Mouse (Mus musculus): ENCODE results near the gene G6pdx.

G6pdx gene

DNA sequence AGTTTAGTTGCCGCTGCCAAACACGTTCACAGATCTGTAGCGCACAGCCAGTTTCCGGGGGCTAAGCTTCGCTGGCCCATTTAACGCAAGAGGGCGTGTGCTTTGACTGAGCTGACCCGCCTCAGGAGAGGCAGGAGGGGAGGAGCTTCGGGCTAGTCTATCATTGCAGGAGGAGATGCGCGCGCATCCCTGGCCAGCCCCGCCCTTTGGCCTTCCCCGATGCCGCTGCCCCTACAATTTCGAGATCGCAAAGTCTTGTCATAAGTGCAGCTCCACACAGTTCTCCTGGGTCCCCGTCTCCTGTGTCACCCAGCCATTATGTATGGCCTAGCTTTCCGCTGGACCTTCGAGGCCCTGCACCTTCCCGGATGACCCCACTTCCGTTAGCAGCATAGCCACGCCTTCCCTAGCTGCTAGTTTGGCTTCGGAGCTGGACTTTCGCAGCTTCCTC is at the start of gene G6pdx:
Gene G6pdx (minus strand): TSS at position 369 of the 451 bp plus-strand sequence.
- DNase-seq = peak; percentile 91 to 93

DNA sequence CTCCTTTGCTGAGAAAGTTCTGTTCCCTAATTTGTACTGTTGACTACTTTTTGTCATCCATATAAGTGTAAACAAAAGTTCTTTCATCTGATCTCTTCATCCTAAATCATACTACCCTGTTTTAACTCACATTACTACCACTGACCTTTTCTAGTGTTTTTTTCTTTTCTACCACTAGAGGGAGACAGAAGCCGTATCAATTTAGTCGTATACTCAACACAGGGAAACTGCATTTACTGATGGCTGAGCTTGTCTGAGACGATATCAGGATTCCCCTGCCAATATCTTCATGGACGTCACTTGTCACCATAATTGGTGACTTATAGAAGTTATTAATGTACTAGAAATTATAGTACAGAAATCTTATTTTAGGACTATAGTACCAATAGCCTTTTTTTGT is 23.8 kb upstream of the G6pdx start:
- DNase-seq = peak; percentile 2

DNA sequence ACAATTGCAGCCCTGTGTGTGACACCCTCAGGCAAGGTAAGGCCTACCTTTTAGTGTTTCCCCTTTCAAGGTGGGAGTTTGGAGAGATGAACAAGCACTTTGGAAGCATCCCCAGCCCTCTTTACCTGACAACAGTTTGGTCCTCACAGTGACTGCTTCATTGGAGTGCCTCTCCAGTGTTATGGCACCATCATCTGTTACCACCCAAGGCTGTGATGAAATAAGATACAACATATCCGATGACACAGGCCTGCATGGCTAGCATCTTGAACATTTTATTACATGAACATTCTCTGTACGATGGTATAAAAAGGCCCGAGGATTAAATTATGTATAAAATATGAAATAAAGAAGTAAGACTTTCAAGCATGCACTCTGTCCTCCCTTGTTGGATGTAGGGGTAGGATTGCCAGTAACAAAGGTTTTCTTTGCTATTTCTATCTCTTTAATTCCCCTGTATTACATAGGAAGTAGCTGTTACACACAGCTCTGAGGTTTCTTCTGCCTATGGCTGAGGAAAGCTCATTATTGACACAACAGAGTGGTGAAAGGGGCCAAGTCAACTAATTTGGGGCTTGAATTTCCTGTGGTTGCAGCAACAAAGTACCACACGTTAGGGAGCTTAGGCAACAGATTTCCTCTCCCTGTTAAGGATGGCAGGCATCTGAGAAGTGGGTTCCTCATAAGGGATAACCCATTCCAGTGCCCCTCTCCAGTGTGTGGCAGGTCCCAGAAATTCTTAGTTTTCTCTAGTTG is 22.3 kb upstream of the G6pdx start:
- no peak for DNase-seq

DNA sequence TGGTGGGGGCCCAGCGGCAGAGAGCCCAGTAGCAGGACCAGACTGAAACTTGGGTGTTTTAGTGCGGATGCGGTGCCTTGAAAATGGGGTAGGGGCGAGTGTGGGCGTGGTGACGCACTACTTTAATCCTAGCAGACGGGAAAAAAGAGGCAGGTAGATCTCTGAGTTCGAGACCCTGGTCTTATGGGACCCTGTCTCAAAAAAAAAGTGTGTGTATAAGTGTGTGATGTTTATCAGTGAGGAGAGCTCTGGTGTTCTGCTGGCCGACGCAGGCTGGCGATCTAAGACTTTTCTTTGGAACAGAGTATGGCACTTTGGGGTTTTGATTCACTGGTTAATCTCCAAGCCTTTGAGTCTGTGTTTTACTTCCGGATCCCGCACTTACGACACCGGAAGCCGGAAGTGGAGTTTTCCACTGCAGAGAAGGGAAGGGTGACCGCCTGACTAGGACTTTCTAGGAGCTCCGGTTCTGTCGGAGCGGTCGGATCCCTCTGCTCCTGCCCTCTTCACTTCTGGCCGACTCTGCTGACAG is 362 bp upstream of the G6pdx start:
- DNase-seq = peak; percentile 60 to 64

DNA sequence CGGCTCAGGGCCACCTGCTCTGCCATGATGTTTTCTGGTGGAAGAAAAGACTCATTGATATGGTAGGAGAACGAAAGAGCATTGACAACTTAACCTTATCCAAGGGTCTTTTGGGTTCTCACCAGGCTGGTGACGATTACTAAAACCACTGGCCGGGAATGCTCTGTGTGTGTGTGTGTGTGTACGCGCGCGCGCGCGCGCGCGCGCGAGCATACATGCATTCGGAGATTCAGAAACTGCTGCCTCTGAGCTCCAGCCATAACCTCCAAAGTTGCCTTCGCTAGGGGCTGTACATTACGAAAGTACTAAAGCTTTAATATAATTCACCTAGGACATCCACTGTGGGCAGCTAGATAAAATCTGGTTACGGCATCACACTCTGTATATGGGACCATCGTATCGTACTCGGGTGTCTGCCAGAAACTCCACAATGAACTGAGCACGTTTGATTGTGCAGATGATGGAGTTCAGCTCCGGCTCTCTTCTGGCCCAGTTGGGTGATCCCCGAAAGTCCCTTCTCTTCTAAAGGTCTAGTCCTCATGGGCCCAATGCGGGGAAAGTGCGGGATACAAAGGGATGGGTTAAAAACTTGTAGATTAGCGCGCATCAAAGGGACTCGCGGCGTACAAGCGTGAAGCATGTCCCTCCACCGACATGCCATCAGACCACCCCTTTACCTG is 708 bp downstream of the G6pdx start:
- no peak for DNase-seq

DNA sequence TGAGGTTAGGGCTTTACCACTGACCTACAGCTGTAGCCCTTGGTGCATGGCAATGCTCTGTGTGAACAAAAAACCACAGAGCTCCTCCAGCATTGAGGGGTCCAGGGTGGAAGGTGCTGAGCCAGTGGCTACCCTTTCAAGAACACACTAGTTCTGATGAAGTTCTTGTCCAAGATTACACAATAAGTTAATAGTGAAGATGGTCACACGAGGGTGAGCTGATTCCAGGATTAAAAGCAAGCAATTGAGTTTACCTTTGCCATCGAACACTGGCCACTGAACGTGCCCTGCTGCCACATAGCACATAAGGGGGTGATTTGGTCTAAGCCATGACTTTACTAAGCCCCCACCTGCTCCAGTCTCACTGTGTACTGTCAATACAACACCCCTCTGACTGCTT is 1.9 kb downstream of the G6pdx start:
- no peak for DNase-seq

DNA sequence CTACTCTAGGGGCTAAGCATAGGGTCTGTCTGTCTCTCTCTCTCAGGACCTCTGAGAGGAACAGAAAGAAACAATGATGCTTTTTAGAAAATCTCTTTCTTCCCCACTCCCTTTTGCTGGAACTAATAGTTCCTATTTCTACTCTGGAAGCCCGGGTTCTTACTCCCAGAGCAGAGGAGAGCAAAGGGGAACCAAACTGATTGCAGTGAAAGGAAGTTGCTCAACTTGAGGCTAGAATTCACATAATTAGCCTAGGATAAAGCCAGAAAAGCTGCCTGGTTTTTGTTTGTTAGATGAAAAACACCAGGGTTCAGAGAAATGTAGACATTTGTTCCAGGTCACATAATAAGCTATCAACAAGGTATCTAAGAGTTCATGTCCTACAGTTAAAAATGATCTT is 2.7 kb downstream of the G6pdx start:
- no peak for DNase-seq

DNA sequence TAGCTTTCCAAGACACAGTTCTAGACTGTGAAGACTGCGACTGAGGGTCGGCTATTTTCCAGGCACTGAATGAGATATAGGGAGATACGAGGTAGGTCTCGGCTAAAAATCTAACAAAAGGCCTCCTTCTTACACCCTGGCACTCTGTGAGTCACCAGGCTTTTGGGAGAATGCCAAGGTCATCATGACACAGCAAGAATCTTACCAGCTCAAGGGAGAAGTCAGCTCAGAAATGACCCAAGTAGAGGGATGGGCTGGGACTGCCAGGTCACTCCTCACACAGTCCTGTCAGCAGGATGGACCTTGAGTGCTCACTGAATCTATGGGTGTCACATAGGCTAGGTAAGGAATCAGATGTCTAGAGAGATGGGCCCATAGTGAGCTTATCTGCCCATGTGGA is 3.8 kb downstream of the G6pdx start:
- no peak for DNase-seq

DNA sequence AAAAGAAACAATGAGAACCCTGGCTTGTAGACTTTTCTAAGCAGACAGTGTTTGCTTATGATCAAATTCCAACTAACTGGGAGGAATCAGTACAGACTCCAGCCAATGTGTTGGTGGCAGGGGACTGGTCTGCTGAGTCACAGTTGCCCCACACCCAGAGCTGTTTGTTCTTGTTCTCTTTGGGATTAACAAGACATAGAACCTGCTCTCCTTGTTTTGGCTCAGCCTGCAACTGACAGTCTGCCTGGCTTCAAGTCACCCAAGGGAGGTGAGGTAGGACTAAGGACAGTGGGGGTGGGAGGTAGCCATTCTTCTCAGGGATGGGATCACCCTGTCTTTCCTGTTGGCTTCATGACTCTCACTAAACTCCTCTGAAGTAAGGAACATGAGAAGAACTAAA is 4.6 kb downstream of the G6pdx start:
- no peak for DNase-seq

DNA sequence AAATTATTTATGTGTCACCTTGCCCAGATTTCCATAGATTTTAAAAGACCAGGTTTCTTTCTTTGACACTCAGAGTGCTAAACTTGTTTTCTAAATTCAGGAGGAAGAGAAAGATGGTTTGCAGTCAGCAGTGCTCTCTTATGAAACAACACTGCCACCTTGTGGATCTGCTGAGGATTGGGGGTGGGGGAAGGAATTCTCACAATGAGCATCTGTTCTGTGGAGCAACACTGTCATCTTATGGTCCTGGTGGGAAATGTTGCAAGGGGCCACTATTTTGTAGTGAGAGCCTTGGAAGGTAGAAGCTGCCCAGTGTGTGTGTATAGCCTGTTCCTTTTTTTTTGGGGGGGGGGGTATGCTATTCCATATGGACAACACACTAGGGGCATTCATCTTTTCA is 15.6 kb downstream of the G6pdx start:
- peak; percentile 79 to 83 for DNase-seq

DNA sequence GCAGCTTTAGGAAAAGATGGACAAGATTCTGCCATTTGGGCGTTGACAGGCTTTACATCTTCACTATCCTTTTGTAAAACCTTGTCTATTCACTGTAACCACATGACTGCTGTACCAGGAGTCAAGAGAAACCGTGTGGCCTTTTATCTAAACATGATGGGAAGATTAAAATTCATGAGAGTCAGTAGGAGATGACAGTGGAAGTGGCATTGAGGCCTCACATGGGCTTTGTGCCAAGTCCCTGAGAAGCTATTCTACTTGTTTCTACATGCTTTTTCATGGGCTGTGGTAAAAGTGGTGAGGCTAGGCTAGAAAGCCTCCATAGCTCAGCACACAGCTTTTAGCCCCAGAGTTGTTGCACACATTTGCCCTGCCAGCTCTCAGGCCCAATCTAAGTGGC is 20.7 kb downstream of the G6pdx start:
- no peak for DNase-seq

DNA sequence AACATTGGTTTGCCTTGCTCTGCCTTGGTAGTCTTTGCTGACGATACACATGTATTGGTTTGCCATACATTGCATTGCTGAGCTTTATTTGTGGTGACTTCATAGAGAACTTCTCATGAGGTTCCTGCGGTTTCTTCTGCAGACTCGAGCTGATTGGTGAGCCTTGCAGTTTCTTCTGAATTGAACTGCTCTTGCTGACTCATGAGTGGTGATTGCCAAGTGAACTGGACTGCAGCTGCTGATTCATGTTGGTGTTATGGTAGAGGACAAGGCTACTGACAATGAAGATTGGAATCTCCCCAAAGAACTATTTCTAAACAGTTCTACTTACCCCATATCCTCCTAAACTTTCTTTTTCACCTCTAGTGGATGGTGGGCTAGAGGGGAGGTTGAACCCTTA is 28.9 kb downstream of the G6pdx start:
- DNase-seq = no peak

DNA sequence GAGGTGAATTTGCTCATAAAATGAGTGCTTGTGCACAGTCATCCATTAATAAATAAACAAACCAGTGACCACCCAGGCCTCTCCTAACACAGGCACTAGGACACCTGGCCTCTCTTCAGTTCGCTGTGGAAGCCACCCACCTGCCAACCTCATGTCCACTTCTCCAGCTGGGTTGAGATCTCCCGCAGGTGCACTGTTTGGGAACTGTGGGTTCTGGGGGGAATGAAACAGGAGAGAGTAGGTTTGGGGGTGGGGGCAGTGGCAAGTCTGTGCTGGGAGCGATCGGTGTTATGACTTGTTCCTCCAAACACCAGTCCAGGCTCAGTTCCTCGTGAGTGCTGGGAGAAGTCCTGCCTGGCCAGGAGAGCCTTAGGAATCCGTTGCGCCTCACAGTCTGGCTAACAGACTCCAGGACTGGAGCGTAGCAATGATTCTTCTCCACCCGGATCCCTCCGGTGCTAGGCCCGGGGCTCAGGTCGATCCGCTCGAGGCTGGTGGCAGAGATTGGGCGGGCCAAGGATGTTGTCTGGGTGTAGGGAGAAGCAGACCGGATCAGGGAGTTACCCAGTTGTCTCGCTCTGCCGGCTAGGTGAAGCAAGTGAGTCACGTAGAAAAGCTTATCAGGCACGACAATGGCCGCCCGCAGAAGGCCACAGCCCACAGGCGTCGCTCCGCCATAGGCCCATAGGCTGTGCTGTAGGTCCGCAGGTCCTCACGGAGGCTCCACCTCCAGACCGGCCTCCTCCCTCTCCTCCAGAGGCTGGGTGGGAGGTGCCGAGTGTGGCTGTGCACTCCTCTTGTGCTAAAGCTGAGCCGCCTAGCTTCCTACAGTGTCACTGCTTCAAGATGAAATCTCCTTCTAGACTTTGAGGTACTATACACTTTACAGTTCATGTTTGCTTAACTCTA is 36.2 kb downstream of the G6pdx start, which contains the start of the genes Fam3a and Ikbkg:
Gene Fam3a (minus strand): TSS at position 738 of the 909 bp plus-strand sequence.
Gene Ikbkg (plus strand): TSS at position 756 of the 909 bp plus-strand sequence.
- peak; percentile 81 to 86 for DNase-seq

DNA sequence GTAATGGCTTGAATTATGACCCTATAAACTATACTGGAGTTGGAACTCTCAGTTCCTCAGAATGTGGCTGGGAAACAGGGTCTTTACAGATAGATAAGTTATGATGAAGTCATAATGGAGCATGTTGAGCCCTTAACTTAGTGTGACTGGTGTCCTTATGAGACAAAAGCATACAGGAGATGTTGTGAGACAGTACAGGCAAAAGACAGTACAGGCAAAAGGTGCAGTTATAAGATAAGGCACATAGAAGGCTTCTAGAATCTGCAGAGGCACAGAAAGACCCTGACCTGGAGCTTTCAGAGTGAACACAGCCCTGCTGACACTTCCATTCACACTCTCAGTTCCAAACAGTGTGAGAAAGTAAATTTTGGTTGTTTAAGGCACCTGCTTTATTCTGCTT is 40.8 kb downstream of the G6pdx start:
- no peak for DNase-seq

DNA sequence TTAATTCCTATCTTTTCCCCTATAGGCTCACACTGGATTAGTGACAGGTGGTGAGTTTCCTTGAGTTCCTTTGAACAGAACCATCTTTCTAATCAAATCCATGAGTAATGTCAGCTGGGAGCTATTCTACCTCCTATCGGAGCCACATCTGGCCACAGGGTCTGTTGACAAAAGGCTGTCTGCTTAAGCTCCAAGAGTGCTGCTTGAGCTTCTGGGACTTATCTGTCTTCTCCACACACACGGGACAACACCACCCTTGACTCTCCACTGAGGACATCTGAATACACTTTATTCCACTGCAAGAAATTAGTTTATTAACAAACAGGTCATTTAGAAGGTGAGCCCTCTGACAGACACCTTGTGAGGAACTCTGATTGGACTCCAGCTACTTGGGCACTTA is 44.5 kb downstream of the G6pdx start:
- no peak for DNase-seq

DNA sequence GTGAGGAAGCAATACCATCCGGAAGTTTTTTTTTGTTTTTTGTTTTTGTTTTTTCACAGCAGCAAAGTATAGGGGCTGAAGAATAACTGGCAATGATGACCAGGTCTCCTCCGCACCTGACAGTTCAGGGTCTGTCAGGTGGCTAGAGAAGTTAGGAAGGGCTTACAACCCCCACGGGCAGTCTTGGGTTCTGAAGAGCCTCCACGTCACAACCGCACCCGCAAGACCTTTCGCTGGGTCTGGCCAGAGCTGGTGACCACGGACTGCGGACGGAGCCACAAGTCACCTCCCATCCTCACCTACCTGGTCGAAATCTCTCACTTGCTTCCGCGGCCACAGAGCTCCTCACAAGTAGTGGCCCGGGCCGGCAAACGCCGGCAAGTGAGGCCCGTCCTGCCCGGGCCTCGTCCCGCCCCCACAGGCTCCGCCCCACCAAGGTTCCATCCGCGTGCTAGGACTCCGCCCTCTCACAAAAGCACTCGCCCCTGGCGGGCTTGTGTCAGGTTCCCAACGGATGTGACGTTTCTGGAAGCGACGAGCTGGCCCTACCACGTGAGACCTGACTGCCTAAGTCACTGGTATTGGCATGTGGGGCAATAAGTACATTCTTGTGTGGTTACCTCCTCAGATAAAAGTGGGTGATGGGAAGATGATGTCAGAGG is 56.0 kb downstream of the G6pdx start, which contains the start of the genes Ubl4a and Slc10a3:
Gene Ubl4a (minus strand): TSS at position 331 of the 662 bp plus-strand sequence.
Gene Slc10a3 (minus strand): TSS at position 462 of the 662 bp plus-strand sequence.
- DNase-seq = peak; percentile 91 to 94

DNA sequence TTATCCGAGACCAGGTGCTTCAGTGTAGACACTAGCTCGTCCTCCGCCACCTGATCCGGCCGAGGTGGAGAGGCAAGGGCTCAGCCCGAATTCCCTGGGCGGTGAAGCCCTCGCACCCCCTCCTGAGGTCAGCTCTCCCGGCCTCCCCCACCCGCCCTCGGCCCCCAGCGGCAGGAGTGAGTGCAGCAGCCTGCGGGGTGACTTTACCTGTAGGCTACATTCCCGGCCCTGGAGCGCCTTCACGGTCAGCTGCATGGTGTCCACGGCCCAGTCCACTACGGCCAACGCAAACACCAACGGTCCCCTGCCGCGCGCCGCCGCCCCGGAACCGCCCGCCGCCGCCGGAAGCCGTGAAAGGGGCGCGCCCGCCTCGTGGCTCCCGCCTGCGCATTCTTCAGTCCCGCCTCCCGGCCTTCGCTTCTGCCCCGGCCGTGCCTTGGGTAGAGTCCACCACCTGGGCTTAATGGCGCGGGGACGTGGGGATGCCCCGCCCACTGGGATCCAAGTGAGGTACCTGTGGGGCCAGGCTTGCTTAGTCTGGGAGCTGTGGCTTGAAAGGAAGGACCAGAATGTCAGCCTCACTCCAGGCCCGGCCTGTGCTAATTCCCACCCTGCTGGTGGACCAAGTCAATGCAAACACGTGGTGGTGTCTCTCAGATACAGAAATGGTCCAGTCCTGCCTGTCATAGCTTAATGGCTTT is 60.6 kb downstream of the G6pdx start:
- DNase-seq = peak; percentile 69 to 76

DNA sequence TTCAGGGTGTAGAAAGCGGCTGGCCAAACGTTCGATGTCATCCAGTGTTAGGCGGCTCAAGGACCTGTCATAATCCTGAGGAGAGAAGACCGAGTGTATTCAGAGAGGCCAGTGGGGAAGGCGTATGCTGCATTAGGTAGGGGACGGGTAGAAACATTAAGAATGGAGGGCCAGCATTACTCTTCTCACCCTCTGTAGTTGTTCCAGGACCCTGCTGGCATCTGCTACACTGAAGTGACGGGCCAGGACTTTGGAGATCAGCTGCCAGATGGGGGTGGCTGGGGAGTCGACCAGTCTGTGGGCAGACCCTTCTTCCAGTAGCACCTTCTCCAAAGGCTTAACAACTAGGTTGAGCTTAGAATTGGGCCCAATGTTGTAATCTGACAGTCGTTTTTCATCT is 61.5 kb downstream of the G6pdx start:
- DNase-seq = no peak
